Mouse (Mus musculus) granulocyte monocyte progenitor cell, adult 5-6 weeks (primary cell): ENCODE data around the gene Dnajb14. TPM values are rescaled to one million over a fixed set of nuclear protein-coding genes. Genes with fewer than 3 reads are reported as not detected.

Source experiments
- ATAC-seq: replicated peaks from 2 replicates; pipeline ENCODE4 v1.8.0; 2016; ENCODE audit warnings: mild to moderate bottlenecking, moderate TSS enrichment, inconsistent platforms; ENCODE audit not compliant: poor library complexity, severe bottlenecking
- total RNA-seq, 2 experiments: library from RNA; stranded (forward) in 1 of 2; stranded (reverse) in 1 of 2; fragments of 200-712, 200-1000 nt in 1 of 2; fragments of >200 nt in 1 of 2; fragmentation: Nextera tagmentation in 1 of 2; gene quantifications; 2 replicates each; pipeline ENCODE4 v1.2.3; 2014 to 2017

Dnajb14 gene
- total RNA-seq, 2 experiments from 2014 or later: 6.2 to 7.1 TPM

DNA sequence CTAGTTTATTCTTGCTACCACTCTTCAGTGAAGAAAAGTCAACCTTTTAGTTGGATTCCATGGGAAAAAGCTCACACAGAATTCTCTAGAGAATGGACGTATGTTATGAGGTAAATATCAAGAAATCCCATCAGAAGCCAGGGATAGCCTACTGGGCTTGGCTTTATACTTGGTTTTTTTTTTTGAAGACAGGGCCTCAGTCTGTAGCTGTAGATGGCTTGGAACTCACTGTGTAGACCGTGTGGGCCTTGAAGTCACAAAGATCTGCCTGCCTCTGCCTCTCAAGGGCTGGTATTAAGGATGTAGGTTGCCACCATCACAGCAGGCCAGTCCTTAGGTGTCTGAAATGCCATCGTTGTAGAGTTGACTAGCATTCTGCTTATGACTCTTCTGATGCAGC lies 4.9 kb upstream of the Dnajb14 start:
- no peak for ATAC-seq

DNA sequence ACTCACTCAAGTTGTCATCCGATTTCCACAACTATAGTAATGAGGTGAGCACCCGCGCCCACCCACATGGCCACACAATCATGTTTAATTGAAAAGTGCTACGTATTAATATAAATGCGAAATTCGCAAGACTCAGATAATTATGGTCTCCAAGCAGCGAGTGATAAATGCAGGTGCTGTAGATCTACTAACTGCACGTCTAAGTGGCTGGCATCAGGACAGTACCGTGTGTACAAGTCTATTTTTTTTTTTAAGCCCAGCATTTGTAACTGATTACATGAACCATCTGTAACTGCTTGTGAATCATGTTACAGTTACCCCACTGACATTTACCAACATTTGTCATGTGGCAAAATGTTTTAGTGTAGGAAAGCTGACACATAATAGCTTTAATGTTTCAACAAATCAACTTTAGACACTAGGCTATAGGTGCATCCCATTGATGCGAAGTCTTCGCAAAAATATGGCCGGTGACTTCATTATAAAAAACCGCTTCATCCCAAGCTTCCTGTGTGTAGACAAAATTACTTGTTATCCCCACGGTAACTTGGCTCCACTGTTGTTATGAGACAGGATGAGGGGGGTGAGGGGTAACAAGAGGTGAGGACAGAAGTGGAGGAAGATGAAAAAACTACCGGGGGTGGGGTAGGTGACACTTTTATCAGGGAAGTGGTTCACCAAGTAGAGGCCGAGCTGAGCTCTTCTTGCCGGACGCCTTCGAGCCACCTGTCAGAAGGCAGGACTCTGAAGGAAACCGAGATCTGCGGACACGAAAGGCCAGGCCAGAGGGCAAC lies 3.9 kb upstream of the Dnajb14 start:
- no peak for ATAC-seq

DNA sequence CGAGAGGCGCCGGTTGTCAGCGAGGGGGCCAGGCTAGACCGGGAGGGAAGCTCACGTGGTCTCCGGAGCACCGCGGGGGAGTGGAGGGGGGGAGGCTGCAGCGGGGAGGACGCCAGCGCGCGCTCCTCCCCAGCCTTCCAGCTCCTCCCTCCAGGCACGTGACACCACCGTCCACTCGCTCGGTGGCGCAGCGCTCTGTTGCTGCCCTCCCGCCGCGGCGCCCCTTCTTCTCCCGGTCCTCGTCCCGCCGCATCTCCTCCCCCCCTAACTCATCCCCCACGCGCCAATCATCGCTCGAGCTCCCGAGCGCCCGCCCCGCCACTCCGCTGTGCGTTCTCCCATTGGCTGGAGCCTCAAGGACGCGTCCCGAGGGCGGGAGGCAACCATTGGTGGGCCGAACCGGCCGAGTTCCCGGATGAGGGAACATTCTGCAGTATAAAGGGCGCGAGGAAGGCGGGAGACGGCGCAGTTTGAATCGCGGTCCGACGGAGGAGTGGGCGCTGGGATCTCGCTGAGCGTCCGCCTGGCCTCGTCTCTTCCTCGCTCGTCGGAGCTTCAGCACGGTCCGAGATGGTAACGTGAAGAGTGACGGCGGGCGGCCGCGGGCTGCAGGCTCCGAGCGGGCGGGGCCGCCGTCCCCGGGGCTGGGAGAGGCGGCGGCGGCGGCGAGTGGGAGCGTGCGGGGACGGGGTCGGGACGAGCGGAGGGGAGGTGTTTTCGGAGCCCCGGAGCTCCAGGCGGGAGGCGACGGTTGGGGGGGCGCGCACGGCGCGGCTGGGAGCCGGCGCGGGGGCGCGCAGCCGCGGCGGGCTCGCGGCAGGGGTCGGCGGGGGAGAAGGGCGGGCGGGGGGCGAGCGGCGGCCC lies 3.1 kb upstream of the Dnajb14 start, which contains the start of gene H2afz:
H2afz (plus strand) TSS at position 364 of the 864 bp plus-strand sequence.
- peak; percentile 70 for ATAC-seq

DNA sequence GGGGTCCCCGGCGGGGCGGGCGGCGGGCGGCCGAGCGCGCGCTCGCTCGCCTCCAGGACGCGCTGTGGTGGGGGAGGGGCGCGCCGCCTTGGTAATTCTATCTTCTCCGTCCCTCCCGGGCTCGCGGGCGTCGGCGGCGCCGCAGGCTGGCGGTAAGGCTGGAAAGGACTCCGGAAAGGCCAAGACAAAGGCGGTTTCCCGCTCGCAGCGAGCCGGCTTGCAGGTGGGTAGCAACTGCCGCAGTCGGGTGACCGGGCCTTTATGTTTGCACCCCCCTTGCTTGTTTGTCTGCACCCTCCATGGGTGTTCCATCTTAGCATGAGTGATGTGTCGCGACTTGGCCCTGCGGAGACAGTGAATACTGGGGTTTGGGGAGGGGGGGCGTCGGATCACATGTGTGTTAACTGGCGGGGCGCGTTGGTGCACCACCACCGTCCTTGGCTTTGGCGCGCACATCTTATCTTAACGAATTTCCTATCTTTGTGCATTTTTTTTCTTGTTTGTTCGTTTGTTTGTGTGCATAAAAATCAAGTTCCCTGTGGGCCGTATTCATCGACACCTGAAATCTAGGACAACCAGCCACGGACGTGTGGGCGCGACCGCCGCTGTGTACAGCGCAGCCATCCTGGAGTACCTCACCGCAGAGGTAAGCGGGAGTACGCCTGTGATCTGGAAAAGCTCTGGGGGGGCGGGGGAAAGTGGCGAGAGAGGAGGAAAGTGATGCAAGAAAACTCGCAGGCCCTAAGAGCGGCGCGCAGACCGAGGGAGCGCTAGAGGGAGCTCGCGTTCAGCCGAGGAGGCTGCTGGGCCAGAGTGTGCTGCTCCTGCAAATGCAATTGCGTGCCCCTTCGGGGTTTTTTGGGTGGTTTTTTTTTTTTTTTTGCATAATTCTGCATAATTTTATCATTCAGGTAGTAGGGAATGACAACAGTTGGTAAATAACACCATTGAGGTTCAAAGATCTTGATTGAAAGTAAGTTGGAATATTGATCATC lies 2.2 kb upstream of the Dnajb14 start:
- peak; percentile 34 for ATAC-seq

DNA sequence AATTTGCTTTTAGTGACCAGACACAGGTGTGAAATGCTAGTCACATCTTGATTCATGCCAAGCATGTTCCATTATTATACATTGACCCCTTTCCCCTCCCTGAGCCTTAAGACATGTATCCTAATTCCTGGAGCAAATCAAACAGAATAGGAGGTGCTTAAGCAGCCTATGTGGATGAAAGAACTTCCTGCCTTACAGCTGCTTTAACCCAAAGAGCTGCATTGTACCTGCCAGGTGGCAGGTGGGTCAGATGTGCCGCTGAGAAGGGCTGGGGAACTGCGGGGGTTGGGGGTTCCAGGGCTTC lies 390 bp upstream of the Dnajb14 start:
- ATAC-seq: no peak

DNA sequence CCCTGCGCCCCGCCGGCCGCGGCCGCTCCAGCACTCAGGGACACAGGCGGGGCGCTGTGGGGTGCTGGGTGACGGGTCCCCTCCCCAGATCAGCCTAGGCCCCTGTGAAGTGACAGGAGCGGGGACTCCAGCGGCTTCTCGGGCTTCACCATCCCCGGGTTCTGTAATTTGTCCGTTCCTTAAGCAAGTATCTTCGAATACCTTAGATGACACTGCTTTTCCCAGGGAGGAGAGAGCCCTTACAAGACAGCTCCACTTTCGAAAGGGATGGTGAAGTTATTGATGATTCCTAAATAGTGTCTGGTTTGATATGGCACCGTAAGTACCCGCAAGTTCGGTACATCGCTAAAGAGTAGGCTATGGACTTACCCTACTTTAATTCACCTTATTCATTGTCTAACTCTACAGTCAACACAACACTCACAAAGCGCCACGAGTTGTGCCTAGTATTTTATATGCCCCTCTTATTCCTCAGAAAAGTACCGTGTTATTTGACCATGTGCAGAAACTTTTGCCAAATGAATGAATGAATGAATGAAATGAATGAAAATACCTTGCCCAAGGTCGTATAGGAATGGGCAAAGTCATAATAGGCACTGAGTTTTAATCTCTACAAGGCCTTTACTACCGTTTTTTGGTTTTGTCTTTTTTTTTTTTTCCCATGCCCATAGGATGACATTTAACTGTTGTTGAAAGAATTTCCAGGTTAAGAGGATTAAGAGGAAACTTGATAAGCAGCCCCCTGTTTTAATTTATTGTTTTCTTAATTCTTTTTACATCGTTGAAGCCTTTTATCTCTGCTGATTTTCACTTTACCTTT lies 829 bp downstream of the Dnajb14 start:
- ATAC-seq: no peak

DNA sequence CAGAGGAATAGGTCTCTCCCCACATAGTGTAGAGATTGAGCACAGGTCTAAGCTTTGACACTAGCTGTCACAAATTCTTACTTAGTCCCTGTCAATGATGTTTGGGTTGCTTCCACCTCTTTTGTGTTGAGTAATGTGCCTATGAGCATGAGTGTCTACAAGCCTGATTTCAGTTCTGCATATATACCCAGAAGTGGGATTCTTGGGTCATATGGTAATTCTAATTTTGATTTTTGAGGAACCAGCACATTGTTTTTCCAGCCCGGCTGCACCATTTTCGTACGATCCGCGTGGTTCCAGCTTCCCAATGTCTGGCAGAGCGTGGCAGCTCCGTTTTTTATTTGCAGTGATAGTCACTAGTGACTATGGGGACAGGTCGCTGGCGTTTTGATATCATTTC lies 1.9 kb downstream of the Dnajb14 start:
- peak; percentile 47 for ATAC-seq

DNA sequence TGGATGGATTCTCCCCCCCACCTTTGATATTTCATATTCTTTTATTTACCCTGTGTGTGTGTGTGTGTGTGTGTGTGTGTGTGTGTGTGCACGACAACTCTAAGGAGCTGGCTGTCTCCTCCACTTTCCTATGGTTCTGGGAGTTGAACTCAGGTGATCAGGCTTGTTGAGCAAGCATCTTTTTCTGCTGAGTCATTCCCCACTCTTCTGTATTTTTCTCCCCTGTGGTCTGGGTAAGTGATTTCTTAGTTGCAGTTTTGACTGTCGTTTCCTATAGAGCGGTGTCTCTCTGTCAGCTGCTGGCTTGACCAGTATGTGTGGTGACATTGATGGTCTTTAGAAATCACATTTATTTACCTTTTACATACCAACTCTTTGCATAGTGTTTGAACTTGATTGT lies 11.8 kb downstream of the Dnajb14 start:
- ATAC-seq: peak; percentile 84

DNA sequence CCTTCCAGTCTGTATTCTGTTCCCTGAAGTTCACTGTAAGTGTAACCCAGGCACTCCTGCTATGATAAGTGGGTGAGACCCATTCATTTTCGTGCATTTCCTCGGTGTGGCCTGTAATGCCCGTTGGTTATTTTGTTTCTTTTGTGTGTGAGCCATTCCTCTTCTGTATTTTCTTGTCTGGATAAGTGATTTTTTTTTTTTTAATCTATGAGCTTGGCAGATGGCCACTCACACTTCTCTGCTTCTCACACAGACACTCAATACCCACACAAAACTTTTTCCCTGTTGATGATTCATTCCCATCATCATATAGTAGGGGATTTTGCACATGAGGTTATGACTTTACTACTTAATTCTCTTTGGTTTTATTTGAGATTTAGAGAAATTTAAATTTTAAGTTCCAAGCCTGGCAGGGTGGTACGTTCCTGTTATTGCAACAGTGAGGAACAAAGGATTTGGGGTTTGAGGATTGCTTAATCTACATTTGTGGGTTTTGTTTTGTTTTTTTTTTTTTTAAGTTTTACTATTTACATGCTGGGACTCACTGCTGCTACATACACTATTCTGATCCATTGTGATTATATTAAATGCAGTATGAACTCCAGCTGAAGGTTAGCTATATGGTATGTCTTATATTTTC lies 12.8 kb downstream of the Dnajb14 start:
- ATAC-seq: peak; percentile 79

DNA sequence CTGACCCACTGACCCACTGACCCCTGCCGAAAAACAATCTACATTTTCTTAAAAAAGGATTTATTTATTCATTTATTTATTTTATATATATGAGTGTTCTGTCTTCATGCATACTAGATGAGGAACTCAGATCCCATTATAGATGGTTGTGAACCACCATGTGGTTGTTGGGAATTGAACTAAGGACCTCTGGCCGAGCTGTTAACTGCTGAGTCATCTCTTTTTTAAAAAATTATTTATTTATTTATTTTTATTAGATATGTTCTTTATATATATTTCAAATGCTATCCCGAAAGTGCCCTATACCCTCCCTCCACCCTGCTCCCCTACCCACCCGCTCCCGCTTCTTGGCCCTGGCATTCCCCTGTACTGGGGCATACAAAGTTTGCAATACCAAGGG lies 13.6 kb downstream of the Dnajb14 start:
- ATAC-seq: no peak

DNA sequence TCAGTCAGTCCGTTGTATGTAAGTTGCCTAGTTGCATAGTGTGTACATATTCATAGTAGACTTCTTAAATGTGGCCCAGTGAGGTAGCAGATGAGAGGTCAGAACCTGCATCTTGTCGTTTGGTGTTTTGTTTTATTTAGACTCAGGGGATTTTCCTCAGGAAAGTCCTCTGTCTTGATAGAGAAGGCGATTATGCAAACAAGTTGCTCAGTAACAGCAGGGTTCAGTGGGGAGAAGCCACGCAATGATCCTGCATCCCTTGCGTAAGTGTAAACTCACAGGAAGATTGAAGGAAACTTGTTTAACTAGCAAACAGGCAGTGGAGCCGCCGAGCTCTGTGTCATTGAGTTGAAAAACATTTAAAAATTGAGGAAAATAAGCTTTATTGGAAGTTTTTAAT lies 20.5 kb downstream of the Dnajb14 start:
- peak; percentile 66 for ATAC-seq

DNA sequence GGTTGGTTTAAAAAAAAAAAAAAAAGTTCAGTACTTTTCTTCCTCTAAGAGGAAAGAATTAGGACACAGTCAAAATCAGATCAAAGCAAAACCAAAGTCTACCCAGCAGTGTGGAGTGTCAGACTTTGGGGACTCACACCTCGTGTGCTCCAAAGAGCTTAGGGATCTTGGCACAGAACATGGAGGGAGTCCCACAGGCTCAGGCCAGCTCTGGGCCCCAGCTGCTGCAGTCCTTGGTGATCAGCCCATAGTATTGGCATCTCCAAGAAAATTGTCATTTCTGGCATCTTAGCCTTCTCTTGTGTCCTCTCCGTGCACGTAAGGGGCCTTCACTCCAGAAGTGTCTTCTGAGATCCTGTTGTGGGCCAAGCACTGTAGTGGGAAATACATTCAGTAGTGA lies 23.6 kb downstream of the Dnajb14 start:
- no peak for ATAC-seq

DNA sequence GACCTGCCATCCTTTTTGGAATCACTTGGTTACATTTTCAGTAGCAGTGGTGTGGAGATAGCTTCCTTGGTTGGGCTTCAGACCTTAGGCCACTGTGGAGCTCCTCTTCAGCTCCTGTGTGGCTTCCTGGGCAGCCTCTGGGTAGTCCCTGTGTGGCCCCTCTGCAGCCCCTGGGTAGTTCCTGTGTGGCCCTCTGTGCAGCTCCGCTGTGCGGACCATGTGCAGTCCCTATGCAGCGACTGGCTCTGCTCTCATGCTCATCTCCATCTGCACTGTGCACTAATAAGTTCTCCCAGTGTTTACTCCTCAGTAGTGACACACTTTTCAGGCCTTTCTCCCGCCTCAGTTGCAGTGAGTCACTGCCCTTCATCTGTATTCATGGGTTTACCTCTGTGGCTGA lies 24.6 kb downstream of the Dnajb14 start:
- ATAC-seq: no peak

DNA sequence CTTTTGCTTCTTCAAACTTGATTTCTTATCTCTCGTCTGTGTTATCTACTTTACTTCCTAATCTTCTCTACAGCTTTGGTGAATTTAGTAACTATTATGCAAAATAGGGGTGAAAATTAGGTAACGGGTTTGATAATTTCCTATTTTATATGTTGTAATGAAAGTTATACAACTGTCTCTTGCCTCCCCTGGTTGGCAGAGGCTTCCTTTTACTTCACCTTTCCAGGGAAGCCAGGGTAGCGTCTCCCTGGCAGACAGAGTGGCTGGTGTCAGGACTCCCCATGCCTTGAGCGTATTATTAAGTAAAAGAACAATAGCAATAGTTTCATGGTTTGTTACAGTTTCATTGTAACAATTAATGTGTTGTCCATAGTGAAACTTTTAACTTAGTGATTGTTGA lies 26.3 kb downstream of the Dnajb14 start:
- ATAC-seq: peak; percentile 59

DNA sequence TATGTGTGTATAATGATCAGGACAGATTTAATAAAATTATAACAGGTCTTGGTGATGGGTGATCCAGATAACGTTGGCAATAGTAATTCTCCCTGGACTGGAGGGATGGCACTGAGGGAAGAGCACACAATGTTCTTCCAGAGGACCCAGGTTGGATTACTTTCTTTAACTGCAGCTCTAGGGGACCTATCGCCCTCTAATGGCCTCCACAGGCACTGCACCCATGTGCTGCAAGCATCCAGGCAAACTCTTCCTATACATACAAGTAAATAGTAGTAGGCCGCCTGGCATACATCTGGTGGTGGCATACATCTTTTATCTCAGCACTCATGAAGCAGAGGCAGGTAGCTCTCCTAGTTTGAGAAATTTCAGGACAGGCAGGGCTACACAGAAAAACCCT lies 27.7 kb downstream of the Dnajb14 start:
- no peak for ATAC-seq

DNA sequence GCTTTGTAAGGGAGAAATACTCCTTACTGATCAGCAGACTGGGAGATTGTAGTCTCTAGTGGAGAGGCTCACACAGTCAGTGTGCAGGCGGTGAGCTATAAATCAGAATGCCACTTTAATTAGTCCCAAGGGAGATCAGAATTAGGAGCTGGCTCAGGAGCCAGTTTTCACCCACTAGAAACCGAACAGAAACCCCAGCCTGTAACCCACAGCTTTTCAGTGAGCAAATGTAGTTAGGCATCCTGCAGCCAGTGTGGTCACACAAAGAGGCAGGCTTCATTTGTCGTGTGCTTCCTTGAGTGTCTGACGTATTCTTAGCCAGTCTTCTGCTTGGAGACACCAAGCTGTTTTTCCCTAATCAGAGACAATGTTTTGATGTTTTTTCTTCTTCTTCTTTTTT lies 28.9 kb downstream of the Dnajb14 start:
- no peak for ATAC-seq

DNA sequence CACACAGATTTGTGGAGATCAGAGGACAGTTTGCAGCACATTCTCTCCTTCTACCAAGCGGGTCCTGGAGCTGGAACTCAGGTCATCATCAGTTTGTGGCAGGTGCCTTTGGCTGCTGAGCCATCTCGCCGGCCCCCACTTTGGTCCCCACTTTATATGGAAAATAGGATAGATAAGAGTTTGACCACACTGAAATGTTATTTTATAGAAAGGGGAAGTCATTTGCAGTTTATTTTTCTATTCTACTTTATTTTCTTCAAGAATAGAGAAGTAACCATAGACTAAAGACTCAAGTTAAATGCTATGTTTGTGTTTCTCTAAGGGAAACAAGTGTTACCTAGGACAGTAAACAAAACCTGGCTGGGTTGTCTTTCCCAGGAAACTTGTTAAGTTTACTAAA lies 29.4 kb downstream of the Dnajb14 start:
- ATAC-seq: no peak

DNA sequence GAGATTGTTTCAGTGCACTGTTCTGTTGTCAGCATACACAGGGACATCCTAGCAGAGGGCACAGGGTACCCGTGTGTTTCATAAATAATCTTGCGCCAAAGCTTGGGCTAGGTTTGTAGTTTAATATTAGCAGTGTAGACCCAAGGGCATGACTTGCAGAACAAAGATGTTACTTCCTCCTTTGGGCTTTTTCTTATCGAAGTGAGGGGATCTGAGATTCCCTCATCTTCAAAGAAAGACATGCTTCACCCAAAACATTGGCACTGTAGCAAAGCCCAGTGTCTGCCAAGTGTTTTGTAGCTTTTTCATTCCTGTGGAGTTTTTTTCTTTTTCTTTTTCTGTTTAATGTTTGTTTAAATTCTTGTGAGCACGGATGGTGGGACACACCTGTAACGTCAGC lies 30.2 kb downstream of the Dnajb14 start:
- ATAC-seq: peak; percentile 40

DNA sequence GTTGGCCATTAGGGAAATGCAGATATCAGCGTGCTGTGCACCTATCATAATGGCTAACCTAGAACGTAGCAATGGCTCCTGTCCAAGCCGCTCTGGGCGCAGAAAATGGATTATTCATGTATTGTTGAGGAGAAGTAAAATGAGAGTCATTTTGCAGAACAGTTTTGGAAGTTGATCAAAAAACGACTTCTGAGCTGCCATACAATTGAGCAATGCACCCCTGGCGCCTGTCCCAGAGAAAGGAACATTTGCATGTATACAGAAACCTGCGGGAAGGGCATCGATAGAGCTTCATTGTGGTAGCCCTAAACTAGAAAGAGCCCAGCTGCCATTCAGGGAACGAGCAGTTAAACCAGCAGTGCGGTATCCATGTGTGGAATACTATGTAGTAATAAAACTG lies 32.7 kb downstream of the Dnajb14 start:
- peak; percentile 67 for ATAC-seq
